Mouse (Mus musculus) T-cell, adult 2 months (primary cell): ENCODE data around the gene Gm3020.
"Not testable (repeated sequence)": the region's sequence is repeated elsewhere in the genome, so short reads cannot be mapped to it uniquely, and the experiment has no call there.

Experiments
- DNase-seq: peaks from one replicate; pipeline ENCODE4 v3.0.0; 2022; ENCODE audit warnings: low spot score

Gene Gm3020

GRCm38 (mm10) chr14:3651730-3652129 is at the start of gene Gm3020:
Gene Gm3020, plus strand, starts transcription at chr14:3652030.
- DNase-seq: not testable (repeated sequence)

DNA sequence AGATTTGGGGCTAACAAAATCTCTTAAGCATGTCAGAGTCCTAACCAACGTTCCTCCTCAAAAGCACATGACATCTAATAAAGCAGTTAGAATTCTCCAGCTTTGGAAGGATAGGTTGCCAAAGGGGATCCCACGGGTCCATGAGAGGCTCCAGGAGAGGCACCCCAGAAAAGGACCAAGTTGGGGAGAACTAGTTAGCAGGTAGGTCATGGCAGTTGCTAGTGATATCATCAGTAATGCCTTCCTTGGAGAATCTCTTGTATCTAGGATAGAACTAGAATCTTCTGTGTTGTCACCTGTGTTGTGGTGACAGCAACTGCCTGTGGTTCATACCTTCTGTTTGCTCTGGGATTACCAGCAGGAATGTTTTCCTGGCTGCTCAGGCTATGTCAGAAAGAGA is 17.6 kb upstream of the Gm3020 start, which contains the start of gene Gm3012:
Gene Gm3012, plus strand, starts transcription at position 301 of the 400 bp plus-strand sequence.
- not testable (repeated sequence) for DNase-seq

DNA sequence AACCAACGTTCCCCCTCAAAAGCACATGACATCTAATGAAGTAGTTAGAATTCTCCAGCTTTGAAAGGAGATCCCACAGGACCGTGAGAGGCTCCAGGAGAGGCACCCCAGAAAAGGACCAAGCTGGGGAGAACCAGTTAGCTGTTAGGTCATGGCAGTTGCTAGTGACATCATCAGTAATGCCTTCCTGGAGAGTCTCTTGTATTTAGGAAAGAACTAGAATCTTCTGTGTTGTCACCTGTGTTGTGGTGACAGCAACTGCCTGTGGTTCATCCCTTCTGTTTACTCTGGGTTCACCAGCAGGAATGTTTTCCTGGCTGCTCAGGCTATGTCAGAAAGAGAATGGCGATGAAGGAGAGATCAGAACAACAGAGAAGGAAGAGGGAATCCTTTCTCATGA is 36.7 kb downstream of the Gm3020 start, which contains the start of gene Gm3043:
Gene Gm3043, plus strand, starts transcription at position 301 of the 400 bp plus-strand sequence.
- not testable (repeated sequence) for DNase-seq
